Mouse (Mus musculus) heart, embryonic 12.5 days (tissue): ENCODE results near the gene Sae1. TPM values are rescaled to one million over a fixed set of nuclear protein-coding genes. Genes with fewer than 3 reads are reported as not detected.
A peak's percentile ranks its signal among the peaks of the same experiment; 100 is the strongest.

ENCODE experiments used
- ATAC-seq: fragments of 200-750 bp; cut with Nextera tagmentation; 2 replicates; pipeline ENCODE4 v1.8.0; 2017; ENCODE audit warnings: moderate TSS enrichment, moderate library complexity; ENCODE audit not compliant: insufficient number of reproducible peaks, low FRiP score
- H3K27ac ChIP-seq: fragments of 300-500 bp; sonication (generic); 2 replicates; pipeline ENCODE4 v1.5.1; 2016; ENCODE audit warnings: mild to moderate bottlenecking, moderate library complexity; ENCODE audit not compliant: poor library complexity, severe bottlenecking
- H3K27me3 ChIP-seq: fragments of 300-500 bp; sonication (generic); replicated peaks from 2 replicates; pipeline ENCODE4 v1.6.1; 2016; ENCODE audit warnings: mild to moderate bottlenecking, moderate library complexity
- H3K36me3 ChIP-seq: fragments of 300-500 bp; sonication (generic); 2 replicates; pipeline ENCODE4 v1.6.1; 2016; ENCODE audit warnings: mild to moderate bottlenecking, moderate library complexity
- H3K4me1 ChIP-seq: fragments of 300-500 bp; sonication (generic); replicated peaks from 2 replicates; pipeline ENCODE4 v1.6.1; 2016; ENCODE audit warnings: mild to moderate bottlenecking
- H3K4me2 ChIP-seq: fragments of 300-500 bp; sonication (generic); 2 replicates; pipeline ENCODE4 v1.6.1; 2016; ENCODE audit warnings: mild to moderate bottlenecking, moderate library complexity
- H3K4me3 ChIP-seq: fragments of 300-500 bp; sonication (generic); 2 replicates; pipeline ENCODE4 v1.5.1; 2016; ENCODE audit warnings: mild to moderate bottlenecking
- H3K9ac ChIP-seq: fragments of 300-500 bp; sonication (generic); 2 replicates; pipeline ENCODE4 v1.6.1; 2016; ENCODE audit warnings: mild to moderate bottlenecking, moderate library complexity
- H3K9me3 ChIP-seq: fragments of 300-500 bp; sonication (generic); replicated peaks from 2 replicates; pipeline ENCODE4 v1.6.1; 2016; ENCODE audit warnings: mild to moderate bottlenecking, moderate library complexity
- whole genome bisulfite sequencing: fragments of 180-500 bp; shearing (Covaris S2); methylation state at CpG from one replicate; pipeline ENCODE4 v1.1.7; 2016; 5-methylcytosine and 5-hydroxymethylcytosine counted together
- polyA plus RNA-seq: library from polyadenylated mRNA; unstranded; fragments of >200 nt; fragmentation: Nextera tagmentation; extraction: Ambion mirVana; gene quantifications from 2 replicates; pipeline ENCODE4 v1.2.1, GENCODE M21; 2016

Gene Sae1
- 232 and 254 TPM in 2 replicates for polyA plus RNA-seq

DNA sequence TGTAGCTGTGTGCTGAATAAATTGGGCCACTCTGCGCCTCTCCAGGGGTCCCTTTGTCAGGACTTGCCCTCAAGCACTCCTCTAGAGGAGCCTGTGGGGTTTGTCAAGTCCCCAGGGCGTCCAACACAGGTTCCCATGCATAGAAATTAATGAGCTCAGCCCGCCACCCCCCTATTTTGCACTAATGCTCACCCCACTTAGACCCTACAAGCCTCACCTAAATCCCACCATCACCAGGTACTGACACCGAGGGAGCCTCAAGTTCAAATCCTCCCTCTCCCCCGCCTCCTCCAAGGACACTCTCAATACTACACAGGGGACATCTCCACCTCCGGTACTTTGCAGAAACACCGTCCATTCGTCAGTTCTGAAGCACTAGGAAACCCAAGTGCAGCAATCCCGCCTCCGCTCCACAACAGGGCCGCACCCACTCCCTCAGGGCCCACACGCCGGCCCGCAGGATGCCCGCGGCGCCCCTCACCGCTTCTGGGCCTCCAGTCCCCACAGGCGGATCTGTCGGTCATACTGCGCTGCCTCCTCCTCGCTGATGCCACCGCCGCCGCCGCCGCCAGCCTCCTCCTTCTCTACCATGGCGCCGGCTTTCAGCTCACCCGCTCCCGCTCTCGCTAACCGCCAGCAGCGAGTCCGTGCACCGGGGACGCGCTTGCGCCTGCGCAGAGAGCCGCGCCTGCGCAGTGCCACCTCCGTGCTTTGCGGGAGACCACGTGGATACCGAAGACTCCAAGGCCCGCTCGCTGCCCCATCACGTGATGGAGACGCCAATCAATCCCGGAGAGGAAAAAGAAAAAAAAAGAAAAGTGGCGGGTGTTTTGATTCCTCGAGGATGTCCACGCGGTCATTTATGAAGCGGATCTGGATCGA, at the start of gene Sae1:
Gene Sae1 (minus strand): TSS at position 647 of the 882 bp plus-strand sequence.
- ATAC-seq = peak; percentile 97
- H3K27me3 ChIP-seq = no peaks in the 10 kb centered on the region
- WGBS = under 1% methylated on average over 58 of the region's 58 CpGs

DNA sequence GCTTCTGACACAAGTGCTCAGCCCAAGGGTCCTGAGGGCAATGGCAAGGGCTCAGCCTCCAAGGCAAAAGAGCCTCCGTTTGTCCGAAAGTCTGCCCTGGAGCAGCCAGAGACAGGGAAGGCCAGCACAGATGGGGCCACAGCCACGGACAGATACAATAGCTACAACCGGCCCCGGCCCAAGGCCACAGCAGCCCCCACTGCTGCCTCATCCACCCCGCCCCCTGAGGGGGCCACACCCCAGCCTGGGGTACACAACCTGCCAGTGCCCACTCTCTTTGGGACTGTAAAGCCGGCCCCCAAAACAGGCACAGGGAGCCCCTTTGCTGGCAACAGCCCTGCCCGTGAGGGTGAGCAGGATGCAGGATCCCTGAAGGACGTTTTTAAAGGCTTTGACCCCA, 47.5 kb upstream of the Sae1 start:
- Histone ChIP-seq H3K9ac (no peak overlapping the region), H3K4me3 (no peak overlapping the region), H3K4me2 (no peak overlapping the region), H3K36me3 (peaks cover 72% of the 10 kb centered on the region), H3K27ac (no peak overlapping the region), H3K9me3 (no peaks in the 10 kb centered on the region), H3K4me1 (peaks cover 35% of the 10 kb centered on the region), H3K27me3 (no peaks in the 10 kb centered on the region)
- ATAC-seq = no peak
- 91% methylated on average over 9 of the region's 9 CpGs for WGBS

More for the DNA sequence above, at the start of gene Sae1:
- peak within 1 kb of the TSS; percentile 95 for H3K4me2 ChIP-seq
- H3K9ac ChIP-seq = peak within 1 kb of the TSS; percentile 98
- H3K9me3 ChIP-seq = no peaks in the 10 kb centered on the region
- H3K4me3 ChIP-seq = peak within 1 kb of the TSS; percentile 99
- peak within 1 kb of the TSS; percentile 88 for H3K27ac ChIP-seq
- H3K36me3 ChIP-seq = peaks cover 19% of the 10 kb centered on the region
- peaks cover 30% of the 10 kb centered on the region for H3K4me1 ChIP-seq

- Histone ChIP-seq H3K4me3 (no peak overlapping the region), H3K4me2 (peak overlapping the region; percentile 14), H3K9ac (peak overlapping the region; percentile 64; the same call in 1 of the 2 replicates), H3K27me3 (no peaks in the 10 kb centered on the region), H3K9me3 (no peaks in the 10 kb centered on the region), H3K36me3 (peaks cover 88% of the 10 kb centered on the region), H3K4me1 (peaks cover 35% of the 10 kb centered on the region), H3K27ac (peak overlapping the region; percentile 88)
- ATAC-seq = peak; percentile 71
- WGBS = 49% methylated on average over 3 of the region's 3 CpGs
These were observed 45.9 kb upstream of the Sae1 start for GRCm38 (mm10) chr7:16433352-16433971.

- 63% methylated on average over 4 of the region's 4 CpGs for whole genome bisulfite sequencing
- Histone ChIP-seq H3K9me3 (no peaks in the 10 kb centered on the region), H3K9ac (no peak overlapping the region), H3K36me3 (peaks cover 97% of the 10 kb centered on the region), H3K27ac (no peak overlapping the region), H3K27me3 (no peaks in the 10 kb centered on the region), H3K4me3 (no peak overlapping the region), H3K4me2 (no peak overlapping the region), H3K4me1 (no peaks in the 10 kb centered on the region)
- ATAC-seq = peak; percentile 87
These were observed 38.6 kb upstream of the Sae1 start for GRCm38 (mm10) chr7:16426129-16426729.

DNA sequence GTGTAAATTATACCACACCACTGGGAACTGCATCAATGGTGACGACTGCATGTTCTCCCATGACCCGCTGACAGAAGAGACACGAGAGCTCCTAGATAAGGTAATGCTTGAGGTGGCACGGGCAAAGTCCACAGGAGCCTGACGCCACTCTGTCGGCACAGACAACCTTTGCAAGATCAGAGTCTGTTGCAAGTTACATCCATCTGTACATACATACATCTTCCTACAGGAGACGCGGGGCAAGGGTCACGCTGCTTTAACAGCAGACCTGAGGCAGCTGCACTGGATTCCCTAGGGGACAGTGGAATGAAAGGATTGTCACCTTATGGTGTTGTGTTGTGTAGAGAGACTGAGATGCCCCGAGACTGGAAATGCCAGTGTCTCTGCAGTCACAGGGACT, 38.1 kb upstream of the Sae1 start:
- Histone ChIP-seq H3K4me2 (no peak overlapping the region), H3K27me3 (no peaks in the 10 kb centered on the region), H3K4me3 (no peak overlapping the region), H3K9ac (no peak overlapping the region), H3K36me3 (peaks cover 97% of the 10 kb centered on the region), H3K27ac (no peak overlapping the region), H3K4me1 (no peaks in the 10 kb centered on the region), H3K9me3 (no peaks in the 10 kb centered on the region)
- no peak for ATAC-seq
- 83% methylated on average over 10 of the region's 10 CpGs for WGBS

- no peaks in the 10 kb centered on the region for H3K9me3 ChIP-seq
- no peak overlapping the region for H3K27ac ChIP-seq
- H3K4me1 ChIP-seq = no peaks in the 10 kb centered on the region
- H3K4me2 ChIP-seq = no peak overlapping the region
- no peak overlapping the region for H3K9ac ChIP-seq
- H3K36me3 ChIP-seq = peaks cover 97% of the 10 kb centered on the region
- H3K27me3 ChIP-seq = no peaks in the 10 kb centered on the region
- H3K4me3 ChIP-seq = no peak overlapping the region
- 87% methylated on average over 9 of the region's 9 CpGs for WGBS
- no peak for ATAC-seq
These were observed 36.1 kb upstream of the Sae1 start for GRCm38 (mm10) chr7:16423731-16424130.

- no peaks in the 10 kb centered on the region for H3K9me3 ChIP-seq
- WGBS = 88% methylated on average over 18 of the region's 18 CpGs
- H3K36me3 ChIP-seq = peaks cover 96% of the 10 kb centered on the region
- no peak overlapping the region for H3K4me2 ChIP-seq
- H3K4me3 ChIP-seq = no peak overlapping the region
- no peak for ATAC-seq
- no peaks in the 10 kb centered on the region for H3K27me3 ChIP-seq
- no peak overlapping the region for H3K27ac ChIP-seq
- no peaks in the 10 kb centered on the region for H3K4me1 ChIP-seq
- H3K9ac ChIP-seq = no peak overlapping the region
These were observed 34.7 kb upstream of the Sae1 start for GRCm38 (mm10) chr7:16422222-16422856.

GRCm38 (mm10) chr7:16420493-16421118, 33.0 kb upstream of the Sae1 start:
- Histone ChIP-seq H3K9ac (no peak overlapping the region), H3K27ac (no peak overlapping the region), H3K4me1 (peaks cover 12% of the 10 kb centered on the region), H3K4me2 (no peak overlapping the region), H3K9me3 (no peaks in the 10 kb centered on the region), H3K4me3 (no peak overlapping the region), H3K27me3 (no peaks in the 10 kb centered on the region), H3K36me3 (peaks cover 90% of the 10 kb centered on the region)
- WGBS = 89% methylated on average over 8 of the region's 8 CpGs
- ATAC-seq = no peak

DNA sequence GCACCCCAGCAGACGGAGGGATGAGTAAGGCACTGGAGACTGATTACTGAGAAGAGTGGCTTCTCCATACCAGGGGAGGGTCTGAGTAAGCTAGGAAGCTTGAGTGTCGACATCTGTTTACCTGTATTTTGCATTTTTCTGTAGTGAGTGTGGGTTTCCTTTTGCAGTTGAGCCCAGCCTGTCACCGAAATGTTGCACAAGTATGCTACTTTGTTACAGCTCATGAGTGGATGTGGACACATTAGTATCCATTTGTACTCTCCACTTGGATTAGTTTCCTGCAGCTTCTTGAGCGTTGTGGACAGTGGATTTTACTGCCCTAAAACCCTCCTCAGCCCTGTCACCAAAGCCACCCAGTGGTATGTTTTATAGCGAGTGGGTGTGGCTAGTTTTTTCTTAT, 31.1 kb upstream of the Sae1 start:
- Histone ChIP-seq H3K27ac (no peak overlapping the region), H3K36me3 (peaks cover 79% of the 10 kb centered on the region), H3K27me3 (no peaks in the 10 kb centered on the region), H3K9me3 (no peaks in the 10 kb centered on the region), H3K4me3 (no peak overlapping the region), H3K4me2 (no peak overlapping the region), H3K9ac (no peak overlapping the region), H3K4me1 (peaks cover 16% of the 10 kb centered on the region)
- WGBS = 89% methylated on average over 5 of the region's 5 CpGs
- no peak for ATAC-seq

GRCm38 (mm10) chr7:16417141-16417771, 29.6 kb upstream of the Sae1 start:
- Histone ChIP-seq H3K9me3 (no peaks in the 10 kb centered on the region), H3K4me1 (peaks cover 26% of the 10 kb centered on the region), H3K4me2 (no peak overlapping the region), H3K27ac (no peak overlapping the region; the same call in 1 of the 2 replicates), H3K36me3 (peaks cover 69% of the 10 kb centered on the region), H3K4me3 (no peak overlapping the region), H3K27me3 (no peaks in the 10 kb centered on the region), H3K9ac (no peak overlapping the region)
- WGBS = 81% methylated on average over 10 of the region's 10 CpGs
- no peak for ATAC-seq
